Comparison of ENCODE assay signal across 28 mouse cellular contexts in the genomic region with DNA sequence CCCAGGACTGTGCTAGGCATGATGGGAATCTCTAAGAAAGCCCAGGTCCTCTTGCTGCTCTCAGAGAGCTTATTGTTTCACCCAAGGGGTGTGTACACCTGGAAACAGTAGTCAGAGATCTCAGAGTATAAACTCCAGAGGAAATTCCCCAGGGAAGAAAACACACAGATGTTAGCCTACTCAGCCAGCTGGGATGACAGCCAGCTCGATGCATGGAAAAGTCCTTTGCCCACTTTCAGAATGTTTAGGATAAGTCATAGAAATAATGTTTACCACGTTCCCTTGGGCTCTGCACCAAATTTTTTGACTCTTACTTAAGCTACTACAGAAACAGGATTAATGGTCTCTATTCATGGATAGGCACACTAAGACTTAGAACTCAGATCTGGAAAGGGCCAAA.
"Had no signal": no experiment of that assay in that cellular context is flagged by ENCODE, and none has a peak within 500 bp of the region (broad histone marks: within the 10 kb centered on the region; RNA-seq: fewer than 3 reads in every experiment).

No protein-coding gene starts in this region.

- H3K4me2 ChIP-seq: heart, embryonic 12.5 days; hindbrain, embryonic 12.5 days; hindbrain, embryonic 14.5 days; intestine, embryonic 15.5 days; kidney, embryonic 15.5 days; limb, embryonic 12.5 days; limb, embryonic 15.5 days; liver, embryonic 12.5 days had no signal

- H3K4me1 ChIP-seq: heart, embryonic 10.5 days; heart, embryonic 12.5 days; hindbrain, embryonic 10.5 days; hindbrain, embryonic 12.5 days; intestine, embryonic 15.5 days; kidney, embryonic 15.5 days; limb, embryonic 12.5 days; limb, embryonic 15.5 days; liver, embryonic 12.5 days had no signal

- H3K27me3 ChIP-seq: heart, embryonic 12.5 days; hindbrain, embryonic 12.5 days; intestine, embryonic 15.5 days; kidney, embryonic 15.5 days; limb, embryonic 12.5 days; limb, embryonic 15.5 days; liver, embryonic 12.5 days had no signal

- H3K27ac ChIP-seq: gastrocnemius, adult 2 months; heart, embryonic 10.5 days; hindbrain, embryonic 10.5 days; hindbrain, embryonic 12.5 days; hindbrain, embryonic 14.5 days; intestine, embryonic 15.5 days; kidney, embryonic 15.5 days; kidney, postnatal 0 days; limb, embryonic 12.5 days; limb, embryonic 15.5 days; liver, embryonic 12.5 days; liver, embryonic 14.5 days had no signal

- H3K4me3 ChIP-seq: gastrocnemius, adult 2 months; heart, embryonic 10.5 days; heart, embryonic 12.5 days; hindbrain, embryonic 10.5 days; hindbrain, embryonic 12.5 days; intestine, embryonic 15.5 days; kidney, embryonic 15.5 days; limb, embryonic 12.5 days; limb, embryonic 15.5 days; liver, embryonic 12.5 days had no signal

- ATAC-seq: hindbrain, embryonic 16.5 days; inflammation-experienced regulatory T-cells, adult 6 months; intestine, embryonic 15.5 days; liver, embryonic 12.5 days had no signal

- H3K9me3 ChIP-seq: heart, embryonic 10.5 days; heart, embryonic 12.5 days; hindbrain, embryonic 10.5 days; hindbrain, embryonic 12.5 days; intestine, embryonic 15.5 days; kidney, embryonic 15.5 days; limb, embryonic 12.5 days; limb, embryonic 15.5 days; liver, embryonic 12.5 days had no signal

- H3K36me3 ChIP-seq: heart, embryonic 10.5 days; heart, embryonic 12.5 days; hindbrain, embryonic 10.5 days; hindbrain, embryonic 12.5 days; intestine, embryonic 15.5 days; kidney, embryonic 15.5 days; limb, embryonic 12.5 days; limb, embryonic 15.5 days; liver, embryonic 12.5 days had no signal

- H3K9ac ChIP-seq: heart, embryonic 12.5 days; hindbrain, embryonic 12.5 days; hindbrain, embryonic 14.5 days; intestine, embryonic 15.5 days; kidney, embryonic 15.5 days; limb, embryonic 12.5 days; limb, embryonic 15.5 days; liver, embryonic 12.5 days; liver, embryonic 14.5 days had no signal

- DNase-seq: gastrocnemius, adult 2 months; gastrocnemius, postnatal 10 days; gastrocnemius, postnatal 25 days; heart, adult 18-20 months; heart, postnatal 10 days; heart, postnatal 4 days; kidney, adult 11 months; kidney, adult 2 months; kidney, adult 9 months; kidney, postnatal 14 days; kidney, postnatal 36 days; layer of hippocampus, adult 9-11 months; layer of hippocampus, postnatal 36 days; left cerebral cortex, postnatal 4 days had no signal
